Mouse (Mus musculus): ENCODE results near the gene Cdk4.

Cdk4 gene

GRCm38 (mm10) chr10:127063239-127063872 is at the start of gene Cdk4:
TSS of gene Cdk4 (plus strand) at chr10:127063534.
- peak; percentile 87 to 95 for DNase-seq (ENCODE audit: low spot score in 2 of 2)

DNA sequence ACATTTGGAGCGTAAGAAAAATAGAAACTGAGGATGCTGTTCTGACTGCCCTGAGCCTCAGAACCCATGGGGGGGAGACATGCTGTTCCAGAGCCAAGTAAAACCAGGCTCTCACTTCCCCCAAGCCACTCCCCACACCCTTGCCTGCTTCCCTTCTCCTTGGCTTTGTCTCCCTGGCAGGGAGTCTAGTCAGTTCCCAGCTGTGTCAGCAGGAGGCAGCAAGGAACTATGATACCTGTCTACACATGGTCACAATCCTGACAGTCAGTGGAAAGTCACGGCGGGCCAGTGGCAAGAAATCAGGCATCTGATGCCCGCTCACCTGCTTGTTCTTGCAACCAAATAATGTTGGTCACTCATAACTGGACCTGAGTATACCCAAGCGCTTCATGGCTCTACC is 46.8 kb upstream of the Cdk4 start:
- no peak for DNase-seq (ENCODE audit: low spot score in 2 of 2)

DNA sequence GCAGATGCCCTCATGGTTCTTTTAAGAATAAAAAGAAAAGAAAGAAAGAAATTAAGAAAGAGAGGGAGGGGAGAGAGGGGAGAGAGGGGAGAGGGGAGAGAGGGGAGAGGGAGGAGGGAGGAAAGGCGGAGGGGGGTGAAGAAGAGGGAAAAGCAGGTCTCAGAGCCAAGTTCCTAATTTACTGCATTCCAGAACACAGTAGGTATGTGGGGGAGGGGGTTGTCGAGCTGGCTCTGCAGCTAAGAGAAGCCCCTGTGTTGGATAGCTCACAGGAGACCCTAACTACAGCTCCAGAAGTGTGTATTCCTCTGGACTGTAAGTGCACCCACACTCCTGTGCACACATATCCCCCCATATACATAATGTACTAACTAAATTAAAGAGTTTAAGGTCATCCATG is 46.3 kb upstream of the Cdk4 start:
- DNase-seq (ENCODE audit: low spot score in 2 of 2): no peak

DNA sequence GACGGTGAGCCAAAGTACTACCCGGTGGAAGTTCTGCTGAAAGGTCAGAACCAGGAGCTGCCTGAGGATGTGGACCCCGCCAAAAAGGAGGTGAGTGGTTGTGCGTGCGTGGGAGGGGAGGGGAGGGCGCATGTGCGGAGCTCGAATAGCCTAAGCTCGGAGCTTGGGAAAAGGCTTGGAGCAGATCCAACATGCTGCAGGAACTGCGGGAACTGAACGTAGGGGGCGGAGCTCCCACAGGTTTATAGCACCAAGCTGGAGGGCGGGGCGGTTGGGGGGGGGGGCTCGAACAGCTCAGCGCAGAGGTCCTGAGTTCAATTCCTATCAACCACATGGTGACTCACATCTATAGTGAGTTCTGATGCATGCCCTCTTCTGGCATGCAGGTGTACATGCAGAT is 44.9 kb upstream of the Cdk4 start:
- no peak for DNase-seq (ENCODE audit: low spot score in 2 of 2)

- DNase-seq (ENCODE audit: low spot score in 2 of 2): peak; percentile 91 to 95
These were observed 32.7 kb upstream of the Cdk4 start, which contains the start of gene Tsfm for GRCm38 (mm10) chr10:127030336-127031296. TSS of gene Tsfm (minus strand) at chr10:127030840.

- DNase-seq (ENCODE audit: low spot score in 2 of 2): no peak
These were observed 30.0 kb upstream of the Cdk4 start for GRCm38 (mm10) chr10:127033301-127033741.

DNA sequence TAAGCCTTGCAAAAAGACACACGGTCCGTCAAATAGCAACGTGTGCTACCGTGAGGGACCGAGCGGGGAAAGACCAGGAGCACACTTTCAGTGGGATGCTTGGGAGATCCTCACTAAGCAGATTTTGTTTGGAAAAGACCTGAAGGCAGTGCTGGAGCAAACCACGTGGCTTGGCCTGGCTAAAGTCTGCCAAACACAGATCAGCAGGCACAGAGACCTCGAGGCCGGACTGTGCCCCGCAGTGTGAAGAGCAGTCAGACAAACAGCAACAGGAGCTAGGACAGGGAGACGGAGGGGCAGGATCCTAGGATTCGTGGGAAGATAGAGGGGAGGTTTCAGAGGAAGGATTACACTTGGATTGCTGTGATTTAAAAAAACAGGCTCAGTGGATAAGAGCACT is 27.1 kb upstream of the Cdk4 start:
- DNase-seq (ENCODE audit: low spot score in 2 of 2): no peak

GRCm38 (mm10) chr10:127037641-127038040 is 25.7 kb upstream of the Cdk4 start:
- no peak for DNase-seq (ENCODE audit: low spot score in 2 of 2)

DNA sequence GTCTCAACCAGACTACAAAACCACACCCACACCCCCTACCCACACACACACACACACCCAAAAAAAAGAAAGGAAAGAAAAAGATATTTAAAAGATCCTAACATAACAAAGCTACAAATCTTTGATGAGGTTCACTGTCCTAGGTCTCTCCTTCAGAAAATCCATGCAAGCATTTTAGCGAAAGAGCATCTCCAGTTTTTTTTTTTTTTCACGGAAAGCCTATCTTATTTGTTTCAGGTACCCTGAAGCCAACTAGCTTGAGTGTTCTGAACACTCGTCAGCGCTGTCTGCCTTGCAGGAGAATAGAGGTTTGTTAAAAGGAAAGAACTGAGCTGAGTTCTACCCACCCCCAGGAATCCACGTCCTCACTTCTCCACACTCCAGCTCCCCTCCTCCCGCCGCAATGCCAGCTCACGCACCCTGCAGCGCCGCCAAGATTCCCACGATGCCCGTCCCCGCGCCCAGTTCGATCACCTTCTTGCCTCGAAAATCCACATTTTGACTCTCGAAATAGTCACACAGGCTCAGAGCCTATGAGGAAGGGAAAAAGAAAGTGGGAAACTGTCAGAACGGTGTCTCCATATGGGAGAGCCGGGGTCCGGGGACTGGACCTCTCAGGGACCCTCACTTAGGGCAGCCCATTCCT is 22.6 kb upstream of the Cdk4 start:
- DNase-seq (ENCODE audit: low spot score in 2 of 2): no peak

- DNase-seq (ENCODE audit: low spot score in 2 of 2): peak in 1 of 2 experiments; percentile 32
These were observed 22.0 kb upstream of the Cdk4 start, which contains the start of the genes Mettl1 and Eef1akmt3 for GRCm38 (mm10) chr10:127041274-127041766. TSS of gene Mettl1 (plus strand) at chr10:127041414. TSS of gene Eef1akmt3 (minus strand) at chr10:127041513.

- peak; percentile 71 to 87 for DNase-seq (ENCODE audit: low spot score in 2 of 2)
These were observed 21.5 kb upstream of the Cdk4 start for GRCm38 (mm10) chr10:127041774-127042338.

GRCm38 (mm10) chr10:127042468-127043115 is 20.7 kb upstream of the Cdk4 start:
- DNase-seq (ENCODE audit: low spot score in 2 of 2): no peak

GRCm38 (mm10) chr10:127043187-127043586 is 20.1 kb upstream of the Cdk4 start:
- DNase-seq (ENCODE audit: low spot score in 2 of 2): no peak

- DNase-seq (ENCODE audit: low spot score in 2 of 2): no peak
These were observed 15.4 kb upstream of the Cdk4 start, which contains the start of gene Cyp27b1 for GRCm38 (mm10) chr10:127047954-127048353. TSS of gene Cyp27b1 (plus strand) at chr10:127048250.

DNA sequence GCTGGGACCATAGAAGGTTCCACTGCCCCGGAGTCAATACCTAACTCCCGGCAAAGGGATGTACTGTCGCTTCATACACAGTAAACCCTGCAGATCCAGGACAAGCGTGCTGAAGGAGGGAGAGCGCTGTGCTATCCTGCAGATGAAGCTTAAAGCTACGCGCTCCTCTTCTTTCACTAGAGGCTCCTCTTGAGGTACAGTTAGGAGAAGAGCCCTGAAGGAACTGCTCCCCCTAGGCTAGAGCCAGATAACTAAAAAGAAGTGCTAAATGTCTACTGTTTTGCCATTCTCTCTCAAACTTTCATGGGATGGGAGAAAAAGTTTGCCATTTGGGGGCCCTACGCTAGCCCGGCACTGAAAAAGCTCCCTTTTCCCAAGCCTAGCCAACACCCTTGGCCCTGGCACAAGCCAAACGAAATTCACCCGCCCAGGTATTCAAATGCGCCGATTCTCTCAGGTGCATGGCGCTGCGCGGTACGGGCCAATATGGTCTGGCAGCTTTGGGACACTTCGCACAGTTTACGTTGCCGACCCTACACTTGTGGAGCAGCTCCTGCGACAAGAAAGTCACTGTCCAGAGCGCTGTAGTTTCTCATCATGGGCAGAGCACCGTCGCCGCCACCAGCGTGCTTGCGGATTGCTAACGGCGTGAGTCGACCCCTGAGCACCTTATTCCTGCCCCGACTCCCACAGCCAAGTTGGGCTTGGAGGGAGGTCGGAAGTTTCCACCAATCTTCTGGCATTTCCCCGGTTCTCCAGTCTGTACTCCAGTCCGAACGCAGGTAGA is 14.5 kb upstream of the Cdk4 start:
- no peak for DNase-seq (ENCODE audit: low spot score in 2 of 2)

GRCm38 (mm10) chr10:127049395-127050118 is 13.8 kb upstream of the Cdk4 start:
- DNase-seq (ENCODE audit: low spot score in 2 of 2): no peak

- no peak for DNase-seq (ENCODE audit: low spot score in 2 of 2)
These were observed 13.2 kb upstream of the Cdk4 start for GRCm38 (mm10) chr10:127050119-127050474.

DNA sequence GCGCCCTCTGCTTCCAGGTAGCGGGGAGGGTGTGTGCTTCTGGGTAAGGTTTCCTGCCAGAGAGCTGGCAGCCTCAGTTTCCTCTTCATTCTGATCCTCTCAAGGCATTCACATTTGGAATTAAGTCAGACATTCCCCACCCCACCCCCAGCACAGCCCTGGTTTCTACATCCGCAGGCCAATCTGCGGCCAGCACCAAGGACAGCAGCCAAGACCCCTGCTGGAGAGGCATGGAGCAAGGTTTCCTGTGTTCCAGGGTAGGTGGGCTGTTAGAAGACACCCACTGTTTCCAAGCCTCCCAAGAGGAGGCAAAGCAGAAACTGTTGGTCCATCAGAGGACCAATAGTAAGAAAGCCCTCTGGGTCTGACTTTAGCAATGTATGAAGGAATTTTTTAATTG is 8.7 kb upstream of the Cdk4 start:
- DNase-seq (ENCODE audit: low spot score in 2 of 2): peak in 1 of 2 experiments; percentile 39

DNA sequence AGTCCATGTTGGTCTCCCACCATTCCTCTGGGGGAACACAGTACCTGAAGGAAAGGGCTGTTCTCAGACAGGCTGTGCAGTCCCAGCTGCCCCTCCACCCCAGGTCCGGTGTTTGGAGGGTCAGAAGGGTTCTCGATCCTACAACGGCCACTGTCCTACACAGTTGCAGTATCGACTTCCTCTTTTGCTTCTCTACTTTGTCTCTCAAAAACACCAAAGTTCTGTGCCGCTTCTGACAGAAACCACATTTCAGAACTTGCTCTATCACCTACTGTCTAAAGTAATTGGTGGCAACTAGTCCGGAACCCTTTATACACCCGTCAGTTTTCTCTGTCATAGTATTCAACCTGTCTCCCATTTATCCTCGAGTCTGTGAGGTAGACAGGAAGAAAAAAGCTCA is 7.9 kb upstream of the Cdk4 start:
- no peak for DNase-seq (ENCODE audit: low spot score in 2 of 2)

GRCm38 (mm10) chr10:127056490-127056889 is 6.8 kb upstream of the Cdk4 start:
- DNase-seq (ENCODE audit: low spot score in 2 of 2): no peak
